Mouse (Mus musculus): Measurements from ENCODE around the gene Gm38431.
A peak's percentile ranks its signal among the peaks of the same experiment; 100 is the strongest.

Gene Gm38431

DNA sequence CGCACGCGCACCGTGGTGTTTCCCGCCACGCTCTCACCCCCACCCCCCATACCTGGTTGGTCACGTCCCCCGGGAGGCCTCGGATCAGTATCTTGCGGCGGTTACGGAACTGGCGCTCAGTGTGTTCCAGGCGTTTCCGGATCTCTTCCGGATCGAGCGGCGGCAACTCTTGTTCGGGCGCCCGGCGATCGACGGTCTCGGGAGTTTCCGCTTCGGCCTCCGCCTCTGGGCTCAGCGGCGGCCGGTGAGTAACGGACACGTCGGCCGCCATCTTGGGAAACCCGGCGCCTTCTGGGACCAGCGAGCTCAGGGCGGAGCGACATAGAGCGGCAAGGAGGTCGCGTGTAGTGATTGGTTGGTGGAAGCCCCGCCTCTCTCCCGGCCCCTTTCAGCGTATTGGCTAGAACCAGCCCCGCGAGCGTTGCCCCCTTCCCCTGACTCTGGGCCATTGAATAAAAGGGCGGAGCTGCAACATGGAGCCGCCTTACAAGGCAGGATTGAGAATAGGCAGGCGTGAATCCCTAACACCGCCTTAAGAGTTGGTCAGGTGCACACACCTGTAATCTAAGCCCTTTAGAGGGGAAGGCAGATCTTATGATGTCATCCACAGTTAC is at the start of gene Gm38431, which contains the start of gene Raver1:
Gene Gm38431, minus strand, starts transcription at position 291 of the 614 bp plus-strand sequence.
Gene Raver1, minus strand, starts transcription at position 302 of the 614 bp plus-strand sequence.
- DNase-seq, result peak; percentile 99

DNA sequence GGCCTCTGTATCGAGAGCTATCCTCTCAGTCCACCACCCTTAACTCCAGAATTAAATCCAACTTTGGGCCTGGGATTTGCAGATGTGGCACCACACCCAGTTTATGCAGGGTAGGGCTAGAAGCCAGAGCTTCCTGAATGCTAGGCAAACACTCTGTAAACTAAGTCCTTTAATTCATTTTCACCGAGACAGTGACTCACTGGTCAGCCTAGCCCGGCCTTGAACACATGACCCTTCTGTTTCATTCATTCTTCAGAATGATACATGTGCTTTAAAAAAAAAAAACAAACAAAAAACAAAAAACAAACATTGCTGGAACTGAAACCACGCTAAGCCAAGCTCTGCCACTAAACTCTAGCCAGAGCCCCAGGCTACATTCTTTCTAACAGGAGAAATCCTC is 46.6 kb upstream of the Gm38431 start:
- DNase-seq, result no peak

GRCm38 (mm10) chr9:21137229-21137628 is 45.4 kb upstream of the Gm38431 start:
- DNase-seq, result peak; percentile 73

DNA sequence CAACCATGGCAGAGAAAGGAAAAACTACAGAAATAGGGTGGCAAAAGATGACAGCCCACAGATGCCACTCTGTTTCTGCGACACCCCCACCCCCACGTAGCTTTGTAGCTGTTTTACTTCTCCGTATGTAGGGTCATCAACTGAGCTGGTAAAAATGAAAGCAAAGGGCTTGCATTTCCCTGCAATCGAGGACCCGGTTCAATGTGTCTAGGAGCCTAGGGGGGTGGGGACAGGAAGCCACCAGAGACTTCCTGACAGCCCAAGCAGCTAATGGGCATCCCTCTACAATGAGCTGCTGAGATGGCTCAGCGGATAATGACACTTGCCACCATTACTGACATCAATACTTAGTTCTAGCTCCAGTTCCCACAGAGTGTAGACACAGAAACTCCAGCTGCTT is 44.6 kb upstream of the Gm38431 start:
- DNase-seq, result peak; percentile 42

- no peak for DNase-seq
Measured at GRCm38 (mm10) chr9:21135941-21136381, 44.2 kb upstream of the Gm38431 start.

GRCm38 (mm10) chr9:21135329-21135890 is 43.6 kb upstream of the Gm38431 start:
- no peak for DNase-seq

- peak; percentile 64 for DNase-seq
Measured at GRCm38 (mm10) chr9:21134595-21135328, 43.0 kb upstream of the Gm38431 start.

DNA sequence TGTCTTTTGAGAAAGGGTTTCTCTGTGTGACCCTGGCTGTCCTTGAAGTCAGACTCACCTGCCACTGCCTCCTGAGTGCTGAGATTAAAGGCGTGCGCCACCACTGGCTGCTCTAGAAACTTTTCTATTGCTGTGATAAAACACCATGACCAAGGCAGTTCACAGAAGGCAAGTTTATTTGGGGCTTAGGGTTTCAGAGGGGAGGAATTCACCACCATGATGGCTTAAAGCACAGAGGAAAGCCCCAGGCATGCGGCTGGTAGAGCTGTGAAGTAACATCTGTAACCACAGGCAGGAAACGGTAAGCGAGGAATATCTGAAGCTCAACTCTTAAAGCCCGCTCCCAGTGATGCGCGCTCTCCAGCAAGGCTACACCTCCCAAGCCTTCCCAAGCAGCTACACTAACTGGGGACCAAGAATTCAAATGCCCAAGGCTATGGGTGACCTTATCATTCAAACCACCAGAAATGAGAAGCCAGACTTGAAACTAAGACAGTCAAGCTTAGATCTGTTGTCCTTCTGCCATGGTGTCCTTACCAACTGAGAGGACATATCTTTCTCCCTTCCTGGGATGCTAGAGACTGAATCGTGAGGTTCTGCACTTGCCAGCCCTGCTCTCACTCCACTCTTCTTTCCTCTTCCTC is 41.4 kb upstream of the Gm38431 start:
- DNase-seq, result no peak

- peak; percentile 47 for DNase-seq
Measured at GRCm38 (mm10) chr9:21132102-21132775, 40.4 kb upstream of the Gm38431 start.

GRCm38 (mm10) chr9:21131059-21131956 is 39.5 kb upstream of the Gm38431 start, which contains the start of gene Tyk2:
TSS of gene Tyk2 (minus strand) at chr9:21131243.
- DNase-seq, result peak; percentile 98

- no peak for DNase-seq
Measured at GRCm38 (mm10) chr9:21126259-21126627, 34.4 kb upstream of the Gm38431 start.

DNA sequence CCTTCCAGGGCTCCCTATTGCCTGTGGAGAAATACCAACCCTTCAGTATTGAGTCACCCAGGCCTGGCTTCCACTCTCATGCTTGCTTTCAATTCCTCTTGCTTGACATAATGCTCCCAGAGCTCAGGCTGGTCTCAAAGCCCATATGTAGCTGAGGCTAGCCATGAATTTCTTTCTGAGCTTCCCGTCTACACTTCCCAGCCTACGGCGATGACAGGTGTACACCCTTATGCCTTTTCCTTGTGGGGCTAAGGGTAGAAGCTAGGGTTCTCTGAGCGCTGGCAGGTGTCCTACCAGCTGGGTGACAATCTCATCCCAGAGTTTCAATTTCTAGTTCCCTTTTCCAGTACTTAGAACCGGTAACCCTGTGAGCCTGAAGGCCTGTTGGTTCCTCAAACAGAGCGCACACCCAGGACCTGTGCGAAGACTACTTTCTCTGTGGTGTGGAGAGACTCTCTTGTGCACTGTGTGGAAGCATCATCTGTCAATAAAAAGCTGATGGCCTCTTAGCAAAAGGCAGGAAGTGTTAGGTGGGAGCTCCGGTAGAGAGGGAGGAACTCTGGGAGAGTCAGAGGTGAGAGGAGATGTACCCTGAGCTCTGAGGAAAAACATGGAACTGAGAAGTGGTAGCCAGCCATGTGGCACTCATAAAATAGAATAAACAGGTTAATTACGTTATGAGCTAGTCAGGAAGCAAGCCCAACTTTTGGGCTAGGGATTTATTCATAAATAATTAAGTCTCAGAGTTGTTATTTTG is 33.9 kb upstream of the Gm38431 start:
- no peak for DNase-seq

DNA sequence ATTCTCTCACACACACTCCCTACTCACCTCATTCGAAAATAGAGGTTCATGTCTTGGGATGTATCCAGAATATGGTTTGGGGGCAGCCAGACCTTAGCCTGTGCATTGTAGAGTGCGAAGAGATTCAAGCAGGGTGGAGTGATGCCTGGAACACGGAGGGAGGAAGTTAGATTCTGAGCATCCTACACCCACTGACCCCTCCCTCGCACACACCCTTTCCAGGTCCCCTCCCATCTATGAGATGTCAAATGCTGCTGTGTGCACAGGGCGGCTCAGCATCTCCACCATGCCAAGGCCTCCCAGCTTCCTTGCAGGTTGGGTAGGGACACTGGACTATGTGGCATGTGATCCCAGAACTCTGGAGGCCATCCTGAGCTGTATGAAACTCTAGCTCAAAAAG is 33.0 kb upstream of the Gm38431 start:
- no peak for DNase-seq

DNA sequence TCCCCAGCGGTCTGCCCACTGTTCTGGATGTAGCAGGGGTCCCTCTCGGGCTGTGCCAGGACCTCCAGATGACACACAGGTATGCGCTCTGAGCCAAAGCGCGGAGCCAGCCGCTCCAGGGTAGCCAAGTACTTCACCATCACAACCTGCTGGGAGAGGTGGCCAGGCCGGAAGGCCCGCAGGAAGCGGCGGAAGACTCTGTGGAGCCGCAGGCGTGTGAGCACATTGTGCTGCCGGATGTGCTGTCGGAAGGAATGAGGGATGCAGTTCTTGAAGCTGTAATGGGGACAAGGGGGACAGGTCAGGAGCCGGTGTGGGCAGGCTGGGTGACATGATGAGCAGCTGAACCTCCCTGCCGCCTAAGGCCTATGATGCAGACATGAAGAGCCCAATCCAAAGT is 29.7 kb upstream of the Gm38431 start:
- DNase-seq, result peak; percentile 26

DNA sequence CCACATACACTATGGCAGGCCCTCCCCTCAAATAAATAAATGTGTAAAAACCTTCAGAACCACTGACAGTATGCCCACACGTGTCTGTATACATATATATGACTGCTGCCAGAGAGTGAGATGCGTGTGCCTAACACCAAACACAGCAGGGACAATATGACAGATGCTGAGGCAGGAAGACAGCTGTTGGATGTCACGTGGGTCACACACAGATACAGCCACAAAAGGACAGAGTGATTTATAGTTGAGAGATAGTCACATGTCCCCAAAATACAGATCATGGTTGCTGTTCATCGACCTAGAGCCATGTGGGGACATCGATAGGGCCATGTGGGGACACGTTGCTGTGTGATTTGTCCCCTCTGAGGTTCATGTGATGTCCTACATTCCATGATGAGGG is 25.3 kb upstream of the Gm38431 start:
- no peak for DNase-seq

- DNase-seq, result no peak
Measured at GRCm38 (mm10) chr9:21115105-21115504, 23.3 kb upstream of the Gm38431 start.

GRCm38 (mm10) chr9:21114190-21114589 is 22.4 kb upstream of the Gm38431 start:
- DNase-seq, result no peak

GRCm38 (mm10) chr9:21113751-21114150 is 22.0 kb upstream of the Gm38431 start:
- no peak for DNase-seq

GRCm38 (mm10) chr9:21107607-21108237 is 15.9 kb upstream of the Gm38431 start:
- DNase-seq, result no peak

DNA sequence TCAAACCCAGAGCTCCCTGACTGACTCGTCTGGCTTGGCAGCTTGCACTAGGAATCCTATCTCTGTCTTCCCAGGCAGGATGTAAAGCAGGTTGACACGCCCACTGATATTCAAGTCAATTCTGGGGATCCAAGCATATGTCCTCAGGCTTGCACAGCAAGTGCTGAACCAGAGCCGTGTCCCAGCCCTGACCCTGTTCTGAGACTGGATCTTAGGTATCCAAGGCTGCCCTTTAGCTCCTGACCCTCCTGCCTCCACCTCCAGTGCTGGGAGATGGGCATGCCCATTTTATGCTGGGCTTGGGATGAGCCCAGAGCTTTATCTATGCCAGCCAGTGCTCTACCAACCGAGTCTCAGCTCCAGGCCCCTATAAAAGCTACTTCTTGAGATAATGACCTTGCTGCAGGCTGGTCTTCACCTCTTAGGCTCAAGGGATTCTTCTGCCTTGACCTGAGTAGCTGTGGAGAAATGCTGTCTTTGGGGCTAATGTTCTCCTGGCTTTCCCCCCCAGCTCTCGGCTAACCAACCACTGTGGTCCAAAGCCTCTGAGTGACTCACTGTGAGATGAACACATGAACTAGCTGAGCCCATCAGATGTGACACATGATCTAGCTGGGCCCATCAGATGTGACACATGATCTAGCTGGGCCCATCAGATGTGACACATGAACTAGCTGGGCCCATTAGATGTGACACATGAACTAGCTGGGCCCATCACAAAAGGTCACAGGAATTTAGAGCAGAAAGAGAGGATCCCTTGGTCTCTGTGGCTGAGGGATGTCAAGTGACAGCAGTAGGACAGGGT is 14.2 kb upstream of the Gm38431 start:
- DNase-seq, result no peak
